Mouse (Mus musculus): ENCODE measurements around the gene Rap2a.

Gene Rap2a

DNA sequence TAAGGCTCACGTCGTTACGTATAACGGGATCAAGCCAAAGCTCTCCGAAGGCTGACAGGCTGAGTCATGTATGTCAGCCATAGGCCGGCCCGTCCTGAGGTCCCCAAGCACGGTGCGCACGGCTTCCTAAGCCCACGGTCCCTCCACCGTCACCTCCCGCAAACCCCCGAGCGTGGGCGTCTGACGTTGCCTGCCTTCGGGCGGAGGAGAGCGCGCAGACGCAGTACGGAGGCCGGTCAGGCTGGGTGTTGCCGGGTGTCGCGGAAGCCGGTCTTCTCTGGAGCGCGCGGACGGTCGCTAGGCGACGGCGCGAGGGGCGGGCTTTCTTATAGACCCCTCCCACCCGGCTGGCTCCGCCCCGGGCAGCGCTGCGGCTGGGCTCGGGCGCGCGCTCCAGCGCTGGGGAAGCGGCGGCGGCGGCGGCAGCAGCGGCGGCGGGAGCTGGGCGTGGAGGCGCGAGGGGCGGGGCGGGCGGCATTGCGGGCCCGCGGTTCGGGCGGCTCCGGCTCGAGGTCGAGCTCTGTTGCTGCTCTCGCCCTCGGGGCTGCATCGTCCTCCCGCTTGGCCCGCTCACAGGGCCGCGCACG, at the start of gene Rap2a:
TSS of gene Rap2a (plus strand) at position 463 of the 587 bp plus-strand sequence.
- DNase-seq (ENCODE audit: low read depth, low spot score), result peak; percentile 97

DNA sequence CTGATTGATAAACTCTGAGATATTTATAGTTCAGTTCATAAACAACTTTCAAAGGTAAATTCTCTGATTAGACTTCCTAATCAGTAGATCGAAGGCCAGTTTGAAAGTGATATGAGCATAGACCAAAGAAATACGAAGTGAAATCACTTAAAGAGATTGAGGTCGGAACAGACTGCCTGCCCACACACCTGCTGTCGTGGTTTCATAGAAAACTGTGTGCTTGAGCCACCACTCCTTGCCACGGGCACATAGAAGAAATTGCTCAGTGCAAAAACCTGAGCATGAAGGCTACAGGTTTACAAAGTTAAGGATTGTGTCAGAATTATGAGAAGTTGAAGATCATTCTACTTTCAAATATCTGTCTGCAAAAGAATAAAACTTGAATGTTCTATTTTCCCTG, 49.7 kb upstream of the Rap2a start:
- peak; percentile 50 for DNase-seq (ENCODE audit: low read depth, low spot score)

- DNase-seq (ENCODE audit: low read depth, low spot score), result no peak
These were observed 45.5 kb upstream of the Rap2a start for GRCm38 (mm10) chr14:120432773-120433172.

- peak; percentile 39 for DNase-seq (ENCODE audit: low read depth, low spot score)
These were observed 44.3 kb upstream of the Rap2a start for GRCm38 (mm10) chr14:120433931-120434398.

DNA sequence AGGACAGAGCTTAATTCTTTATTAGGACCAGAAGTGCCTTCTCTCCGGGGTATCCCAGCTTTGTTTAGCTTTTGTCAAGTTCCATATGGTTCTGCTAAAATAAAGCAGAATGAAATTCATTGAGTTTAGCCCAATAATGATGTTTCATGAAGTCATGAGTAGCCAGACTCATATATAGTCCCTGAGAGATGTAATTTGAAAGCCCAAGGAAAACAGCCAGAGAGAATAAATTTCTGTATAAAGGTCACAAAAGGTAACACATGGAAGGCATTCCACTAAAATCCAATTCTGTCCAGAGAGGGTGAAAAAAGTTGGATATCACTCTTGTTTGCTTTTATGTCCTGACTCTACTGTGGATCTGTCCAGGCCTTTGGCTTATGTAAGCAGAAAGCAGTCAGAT, 43.4 kb upstream of the Rap2a start:
- DNase-seq (ENCODE audit: low read depth, low spot score), result no peak

DNA sequence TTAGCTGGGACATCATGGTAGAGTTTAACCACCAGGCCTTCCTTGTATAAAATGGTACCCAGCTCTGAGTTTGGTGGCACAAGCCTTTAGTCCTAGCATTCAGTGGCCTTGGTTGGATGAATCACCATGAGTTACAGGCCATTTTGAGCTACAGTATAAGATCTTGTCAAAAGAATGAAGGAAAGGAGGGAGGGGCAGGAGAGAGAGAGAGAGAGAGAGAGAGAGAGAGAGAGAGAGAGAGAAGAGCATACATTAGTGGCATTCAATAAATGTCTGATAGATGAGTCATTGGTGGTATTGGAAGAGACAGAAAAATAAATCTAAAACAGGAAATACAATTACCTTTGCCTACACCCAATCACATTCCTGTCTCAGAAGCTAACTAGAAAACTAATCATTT, 37.5 kb upstream of the Rap2a start:
- DNase-seq (ENCODE audit: low read depth, low spot score), result no peak

DNA sequence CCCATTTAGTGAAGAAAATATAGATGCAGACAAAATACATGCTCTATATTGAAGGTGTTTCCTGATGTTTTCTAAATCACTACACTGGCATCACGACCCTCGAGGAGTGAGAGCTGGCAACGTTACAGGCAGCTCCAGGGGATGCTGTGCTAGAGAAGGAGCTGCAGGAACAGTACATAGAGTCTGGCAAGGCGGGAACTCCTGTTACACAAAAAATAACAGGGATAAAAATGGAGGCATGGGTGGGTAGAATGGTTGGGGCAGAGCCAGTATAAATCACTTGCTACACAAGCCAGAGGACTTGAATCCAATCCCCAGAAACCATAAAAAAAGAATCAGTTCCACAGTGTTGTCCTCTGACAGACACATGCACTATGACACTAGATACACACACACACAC, 37.0 kb upstream of the Rap2a start:
- DNase-seq (ENCODE audit: low read depth, low spot score), result peak; percentile 35

GRCm38 (mm10) chr14:120441836-120442235, 36.4 kb upstream of the Rap2a start:
- DNase-seq (ENCODE audit: low read depth, low spot score), result no peak

- no peak for DNase-seq (ENCODE audit: low read depth, low spot score)
These were observed 24.0 kb upstream of the Rap2a start for GRCm38 (mm10) chr14:120454221-120454620.

- no peak for DNase-seq (ENCODE audit: low read depth, low spot score)
These were observed 14.1 kb upstream of the Rap2a start for GRCm38 (mm10) chr14:120463938-120464727.

GRCm38 (mm10) chr14:120466816-120467215, 11.4 kb upstream of the Rap2a start:
- no peak for DNase-seq (ENCODE audit: low read depth, low spot score)

GRCm38 (mm10) chr14:120469126-120469790, 9.0 kb upstream of the Rap2a start:
- DNase-seq (ENCODE audit: low read depth, low spot score), result no peak

DNA sequence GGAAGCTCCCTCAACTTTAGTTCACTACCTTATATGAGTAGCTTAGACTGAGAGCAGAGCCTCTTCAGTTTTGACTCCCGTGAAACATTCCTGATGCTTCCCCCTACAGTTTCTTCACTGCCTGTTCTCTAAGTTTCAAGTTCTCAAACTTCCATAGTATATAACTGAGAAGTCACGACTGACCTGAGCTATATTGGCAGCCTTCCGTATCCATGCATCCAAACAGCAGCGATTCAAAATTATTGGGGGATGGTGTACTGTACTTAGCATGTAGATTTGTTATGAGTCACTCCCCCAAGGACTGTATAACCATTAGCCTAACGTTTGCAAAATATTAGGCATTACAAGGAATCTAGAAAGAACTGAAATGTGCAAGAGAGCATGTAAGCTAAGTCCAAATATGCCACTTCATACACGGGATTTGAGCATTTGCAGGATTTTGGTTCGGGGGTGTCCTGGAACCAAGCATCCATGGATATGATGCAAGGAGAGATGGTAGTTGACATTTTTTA, 2.0 kb upstream of the Rap2a start:
- no peak for DNase-seq (ENCODE audit: low read depth, low spot score)

DNA sequence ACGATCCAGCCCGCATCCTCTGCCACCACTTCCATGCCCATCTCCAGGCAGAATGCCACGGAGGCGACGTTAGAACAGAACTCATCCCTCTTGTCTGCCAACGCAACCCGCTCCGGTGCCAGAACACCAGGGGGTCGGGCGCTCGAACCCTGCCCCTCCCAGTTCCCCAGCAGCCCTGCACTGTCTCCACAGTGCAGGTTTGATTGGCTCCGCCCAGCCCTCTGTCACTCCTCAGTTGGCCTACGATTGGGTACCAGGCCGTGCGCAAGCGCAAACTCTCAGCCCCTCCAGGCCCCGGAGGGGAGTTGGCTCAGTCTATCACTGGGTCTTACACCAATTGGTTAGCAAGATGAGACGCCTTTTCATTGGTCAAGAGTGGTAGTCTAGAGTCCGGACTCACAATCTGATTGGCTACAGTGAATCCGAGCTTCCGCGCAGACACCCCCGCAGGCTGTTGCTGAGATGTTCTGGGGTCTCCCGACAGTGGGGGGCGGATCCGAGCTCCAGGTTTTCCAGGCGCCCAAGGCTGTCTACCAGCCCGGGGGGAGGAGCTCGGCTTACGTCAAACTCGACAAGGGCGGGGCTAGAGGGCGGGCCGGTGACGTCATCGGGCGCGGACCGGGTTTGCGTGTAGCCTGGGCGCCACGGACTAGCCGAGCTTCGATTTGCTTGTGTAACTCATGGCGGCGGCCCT, 809 bp upstream of the Rap2a start:
- peak; percentile 100 for DNase-seq (ENCODE audit: low read depth, low spot score)

DNA sequence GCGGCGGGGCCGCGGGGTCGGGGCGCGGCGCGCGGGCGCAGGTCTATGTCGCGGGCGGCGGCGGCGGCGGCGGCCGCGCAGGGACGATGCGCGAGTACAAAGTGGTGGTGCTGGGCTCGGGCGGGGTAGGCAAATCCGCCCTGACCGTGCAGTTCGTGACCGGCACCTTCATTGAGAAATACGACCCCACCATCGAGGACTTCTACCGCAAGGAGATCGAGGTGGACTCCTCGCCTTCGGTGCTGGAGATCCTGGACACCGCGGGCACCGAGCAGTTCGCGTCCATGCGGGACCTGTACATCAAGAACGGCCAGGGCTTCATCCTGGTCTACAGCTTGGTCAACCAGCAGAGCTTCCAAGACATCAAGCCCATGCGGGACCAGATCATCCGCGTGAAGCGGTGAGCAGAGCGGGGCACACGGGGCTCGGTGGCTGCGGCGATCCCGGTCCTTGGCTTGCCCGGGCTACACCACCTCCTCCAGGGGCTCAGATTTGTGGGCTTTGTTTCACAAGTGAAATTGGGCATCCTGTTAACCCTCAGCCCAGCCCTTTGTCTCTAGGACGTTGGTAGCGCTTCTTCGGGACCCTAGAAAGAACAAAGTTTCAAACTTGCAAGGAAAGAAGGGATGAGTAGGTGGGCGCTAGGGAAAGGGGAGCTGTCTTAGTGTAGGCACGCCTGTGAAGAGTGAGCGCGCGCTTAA, 547 bp downstream of the Rap2a start:
- DNase-seq (ENCODE audit: low read depth, low spot score), result no peak

DNA sequence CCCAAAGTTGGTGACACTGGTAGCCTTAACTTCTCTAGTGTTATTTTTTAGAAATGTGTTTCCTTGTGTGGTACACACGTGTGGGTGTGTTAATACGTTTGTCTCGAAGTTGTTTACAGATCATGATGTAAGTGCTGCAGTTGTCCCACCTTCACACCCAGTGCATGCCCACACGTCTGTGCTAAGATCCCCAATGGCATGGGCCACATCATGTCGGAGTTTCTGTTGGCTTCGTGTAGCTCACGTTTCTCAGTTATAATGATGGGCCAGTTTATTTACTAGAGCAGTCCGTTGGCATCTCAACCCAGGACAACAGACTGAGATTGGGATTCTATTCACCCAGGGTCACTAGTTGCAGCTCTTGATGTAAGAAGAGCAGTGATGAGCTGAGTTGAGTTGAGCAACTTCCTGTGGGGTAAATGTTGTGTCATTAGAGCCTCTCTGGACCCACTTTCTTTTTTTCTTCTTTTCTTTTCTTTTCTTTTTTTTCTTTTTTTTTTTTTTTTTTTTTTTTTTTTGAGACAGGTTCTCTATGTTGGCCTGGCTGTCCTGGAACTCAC, 2.2 kb downstream of the Rap2a start:
- no peak for DNase-seq (ENCODE audit: low read depth, low spot score)

DNA sequence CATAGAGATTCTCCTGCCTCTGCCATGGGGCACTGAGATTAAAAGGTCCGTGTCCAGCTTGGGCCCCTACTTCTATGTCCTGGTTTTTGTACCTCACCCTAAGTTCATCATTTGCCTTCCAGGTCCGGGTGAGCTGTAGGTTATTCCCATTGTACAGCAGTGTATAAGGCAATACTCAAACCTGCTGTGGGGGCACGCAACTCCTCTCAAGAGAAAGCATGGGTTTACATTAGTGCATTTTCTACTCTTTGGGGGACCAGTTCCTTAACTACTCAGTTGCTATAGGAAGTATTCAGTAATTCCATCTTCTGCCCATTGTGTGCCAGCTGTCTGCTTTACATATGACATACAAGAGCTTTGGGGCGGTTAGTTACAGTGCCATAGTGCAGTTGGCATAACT, 2.7 kb downstream of the Rap2a start:
- DNase-seq (ENCODE audit: low read depth, low spot score), result no peak

DNA sequence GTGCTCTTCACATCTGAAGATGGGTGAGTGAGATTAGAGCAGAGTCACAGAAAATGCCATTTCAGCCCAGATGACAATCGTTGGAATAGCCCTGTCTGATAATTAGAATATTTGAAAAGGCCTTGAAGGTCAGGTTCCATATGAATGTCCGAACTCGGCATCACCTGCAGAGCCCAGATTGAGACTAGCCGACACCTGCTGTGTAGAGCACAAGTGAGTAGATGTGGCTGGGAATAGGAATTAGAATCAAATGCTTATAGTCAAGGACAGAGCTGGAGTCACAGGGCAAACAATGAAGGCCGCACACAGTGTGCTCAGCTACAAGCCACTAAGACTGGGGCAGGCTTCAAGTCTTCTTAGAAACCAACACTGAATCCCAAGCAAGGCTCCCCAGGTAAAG, 6.3 kb downstream of the Rap2a start:
- DNase-seq (ENCODE audit: low read depth, low spot score), result no peak

DNA sequence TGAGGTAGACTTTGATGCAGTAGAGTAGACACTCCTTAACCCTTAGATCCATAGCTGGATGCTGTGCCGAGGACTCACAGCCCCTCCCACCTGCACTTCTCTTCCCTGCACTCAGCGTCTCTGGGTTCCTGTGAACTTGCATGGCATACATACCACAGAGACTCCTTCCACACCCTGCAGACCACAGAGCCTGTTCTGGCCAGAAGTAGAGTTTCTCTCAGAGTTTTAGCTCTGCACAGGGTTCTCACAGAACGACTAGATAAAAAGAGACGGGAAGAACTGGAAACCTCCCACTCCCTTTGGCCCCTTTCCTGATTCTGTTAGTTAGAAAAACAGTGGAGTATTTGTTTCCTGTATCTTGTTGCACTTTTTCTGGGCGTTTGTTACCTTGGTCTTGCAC, 18.0 kb downstream of the Rap2a start:
- DNase-seq (ENCODE audit: low read depth, low spot score), result no peak

- DNase-seq (ENCODE audit: low read depth, low spot score), result no peak
These were observed 18.6 kb downstream of the Rap2a start for GRCm38 (mm10) chr14:120496827-120497226.

DNA sequence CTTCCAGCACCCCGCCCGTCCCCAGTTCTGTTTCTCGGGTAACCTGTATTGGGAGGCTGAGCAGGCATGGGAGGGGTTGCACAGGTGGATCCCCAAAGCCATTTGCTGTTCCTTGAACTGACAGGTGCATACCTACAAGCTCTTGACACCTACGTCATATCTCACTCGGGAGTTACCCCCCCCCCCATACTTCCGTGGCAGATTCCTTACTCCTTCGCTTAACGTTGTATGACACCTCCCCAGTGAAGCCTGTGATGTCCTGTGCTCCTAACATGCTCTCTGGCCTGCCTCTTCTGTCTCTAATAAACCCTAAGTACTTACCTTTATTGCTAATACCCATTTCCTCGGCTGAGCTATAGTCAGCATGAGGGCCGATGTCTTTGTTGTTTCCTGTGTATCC, 20.9 kb downstream of the Rap2a start:
- DNase-seq (ENCODE audit: low read depth, low spot score), result no peak
